Mouse (Mus musculus): ENCODE measurements at regions not wholly inside any gene's neighbourhood (a gene's known extent, or its start where the extent isn't known, plus 50 kb on each side); places are given as distances from the start of the nearest gene placed in this dataset.

DNA sequence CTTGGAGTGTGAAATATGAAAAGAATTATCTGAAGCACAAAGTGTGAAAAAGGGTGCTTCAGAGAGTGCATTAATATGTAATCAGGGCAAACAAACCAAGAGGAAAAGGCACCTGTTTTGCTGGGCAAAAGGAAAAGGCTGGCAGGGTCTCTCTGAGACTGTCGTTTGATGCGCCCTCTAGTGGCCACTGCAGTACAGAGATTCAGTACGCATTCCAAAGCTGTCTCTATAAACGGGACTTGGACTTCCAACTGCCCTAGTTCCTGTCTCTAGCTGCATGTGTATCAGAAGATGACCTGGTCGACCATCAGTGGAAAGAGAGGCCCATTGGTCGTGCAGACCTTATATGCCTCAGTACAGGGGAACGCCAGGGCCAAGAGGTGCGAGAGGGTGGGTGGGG is 58.7 kb upstream of the D16Ertd472e start:
- peak in 1 of 2 experiments; percentile 72 for DNase-seq (ENCODE audit: low spot score in 2 of 2)

DNA sequence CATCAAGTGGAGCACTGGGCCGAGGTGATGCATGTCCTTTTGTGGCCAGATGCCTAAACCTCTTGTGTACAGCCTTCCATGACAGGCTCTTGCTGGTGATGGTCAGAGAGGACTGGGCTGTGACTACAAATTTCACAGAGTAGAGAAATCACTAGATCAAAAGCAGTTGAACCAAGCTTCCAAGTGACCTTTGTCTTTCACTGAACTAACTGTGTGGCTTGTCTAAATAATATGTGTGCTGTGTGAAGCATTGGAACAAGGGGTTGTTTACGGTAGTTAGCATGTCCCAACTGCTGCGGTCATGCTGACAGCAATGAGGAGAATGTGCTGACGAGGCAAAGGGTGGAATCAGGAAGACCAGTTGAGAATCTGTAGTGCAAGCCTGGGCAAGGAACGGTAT is 55.3 kb upstream of the D16Ertd472e start:
- DNase-seq (ENCODE audit: low spot score in 2 of 2) = no peak

DNA sequence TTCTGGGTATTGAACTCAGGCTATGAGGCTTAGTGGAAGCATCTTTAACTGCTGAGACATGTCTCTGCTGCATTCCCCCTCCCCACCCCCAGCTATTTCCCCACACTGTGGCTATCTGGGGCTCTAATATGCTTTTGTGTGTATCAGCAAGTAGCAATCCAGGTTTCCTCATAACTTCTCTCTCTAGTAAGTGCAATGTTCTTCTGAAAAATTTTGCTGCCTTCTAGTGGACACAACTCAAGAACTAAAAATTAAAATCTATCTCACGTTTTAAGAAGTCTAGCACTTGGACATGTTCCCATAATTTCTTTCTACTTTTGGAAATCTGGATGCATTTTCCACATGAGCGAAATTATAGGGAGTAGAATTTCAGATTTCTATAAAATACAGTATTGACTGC is 50.3 kb upstream of the D16Ertd472e start:
- DNase-seq (ENCODE audit: low spot score in 2 of 2) = no peak
